Mouse (Mus musculus) limb, embryonic 11.5 days (tissue): ENCODE data around the gene Slc41a1. TPM values are rescaled to one million over a fixed set of nuclear protein-coding genes. Genes with fewer than 3 reads are reported as not detected.

Source experiments
- ATAC-seq: fragments of 200-750 bp; cut with Nextera tagmentation; 2 replicates; pipeline ENCODE4 v1.8.0; 2017; ENCODE audit warnings: low read depth; ENCODE audit not compliant: insufficient number of reproducible peaks, low FRiP score, low TSS enrichment
- DNase-seq: peaks from one replicate; pipeline ENCODE4 v3.0.0-alpha.2; 2015; ENCODE audit warnings: low spot score
- H3K27ac ChIP-seq: fragments of 300-500 bp; sonication (generic); replicated peaks from 2 replicates; pipeline ENCODE4 v1.5.1; 2014; ENCODE audit warnings: low read depth, mild to moderate bottlenecking, low read length
- H3K27me3 ChIP-seq: fragments of 300-500 bp; sonication (generic); 2 replicates; pipeline ENCODE4 v1.6.1; 2014; ENCODE audit warnings: mild to moderate bottlenecking, low read length, mixed read lengths; ENCODE audit not compliant: control insufficient read depth, insufficient read depth
- H3K36me3 ChIP-seq: fragments of 300-500 bp; sonication (generic); 2 replicates; pipeline ENCODE4 v1.6.1; 2014; ENCODE audit warnings: mild to moderate bottlenecking, low read length, moderate library complexity, mixed read lengths; ENCODE audit not compliant: control insufficient read depth, insufficient read depth
- H3K4me1 ChIP-seq: fragments of 300-500 bp; sonication (generic); 2 replicates; pipeline ENCODE4 v1.6.1; 2014; ENCODE audit warnings: low read length, mixed read lengths; ENCODE audit not compliant: control insufficient read depth, insufficient read depth
- H3K4me2 ChIP-seq: fragments of 300-500 bp; sonication (generic); 2 replicates; pipeline ENCODE4 v1.6.1; 2014; ENCODE audit warnings: low read depth, mild to moderate bottlenecking, moderate library complexity; ENCODE audit not compliant: severe bottlenecking
- H3K4me3 ChIP-seq: fragments of 300-500 bp; sonication (generic); 2 replicates; pipeline ENCODE4 v1.5.1; 2014; ENCODE audit warnings: low read depth, low read length
- H3K9ac ChIP-seq: fragments of 300-500 bp; sonication (generic); 2 replicates; pipeline ENCODE4 v1.6.1; 2014; ENCODE audit warnings: mild to moderate bottlenecking, low read length
- H3K9me3 ChIP-seq: fragments of 300-500 bp; sonication (generic); 2 replicates; pipeline ENCODE4 v1.6.1; 2016; ENCODE audit warnings: low read length; ENCODE audit not compliant: control insufficient read depth
- WGBS: fragments of 180-500 bp; shearing (Covaris S2); extraction: QIAGEN DNeasy Blood & Tissue Kit; methylation state at CpG from one replicate; pipeline ENCODE4 v1.1.7; 2014; 5-methylcytosine and 5-hydroxymethylcytosine counted together
- polyA plus RNA-seq: library from polyadenylated mRNA; unstranded; fragments of >200 nt; fragmentation: Nextera tagmentation; extraction: Ambion mirVana; gene quantifications from 2 replicates; pipeline ENCODE4 v1.2.1, GENCODE M21; 2014

Slc41a1 gene
- polyA plus RNA-seq, 1 experiment from 2014 or later: 11.6 TPM

DNA sequence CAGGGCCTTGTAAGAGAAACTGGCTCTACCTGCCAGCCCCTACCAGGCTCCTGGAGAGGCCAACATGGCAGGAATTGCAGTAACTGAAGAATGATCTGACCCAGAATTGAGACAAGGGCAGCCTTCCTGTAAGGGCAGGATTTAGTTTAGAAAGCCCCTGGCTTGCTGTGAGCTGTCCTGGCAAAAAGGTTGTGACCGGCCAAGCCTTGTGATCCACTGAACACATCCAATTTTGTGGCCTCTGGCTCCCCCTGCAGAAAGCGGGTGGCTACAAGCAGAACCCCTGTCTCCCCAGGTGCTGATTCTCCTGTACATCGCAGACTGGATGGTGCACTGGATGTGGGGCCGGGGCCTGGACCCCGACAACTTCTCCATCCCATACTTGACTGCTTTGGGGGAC, 19.0 kb downstream of the Slc41a1 start:
- no peak for ATAC-seq
- WGBS: 74% methylated on average over 5 of the region's 5 CpGs
- Histone ChIP-seq H3K27me3 (no peaks in the 10 kb centered on the region), H3K36me3 (peaks cover 2% of the 10 kb centered on the region; the same call in 1 of the 2 replicates), H3K4me1 (no peaks in the 10 kb centered on the region), H3K4me3 (no peak overlapping the region), H3K9ac (no peak overlapping the region), H3K9me3 (no peaks in the 10 kb centered on the region), H3K27ac (no peak overlapping the region), H3K4me2 (no peak overlapping the region)
- peak; percentile 57 for DNase-seq

DNA sequence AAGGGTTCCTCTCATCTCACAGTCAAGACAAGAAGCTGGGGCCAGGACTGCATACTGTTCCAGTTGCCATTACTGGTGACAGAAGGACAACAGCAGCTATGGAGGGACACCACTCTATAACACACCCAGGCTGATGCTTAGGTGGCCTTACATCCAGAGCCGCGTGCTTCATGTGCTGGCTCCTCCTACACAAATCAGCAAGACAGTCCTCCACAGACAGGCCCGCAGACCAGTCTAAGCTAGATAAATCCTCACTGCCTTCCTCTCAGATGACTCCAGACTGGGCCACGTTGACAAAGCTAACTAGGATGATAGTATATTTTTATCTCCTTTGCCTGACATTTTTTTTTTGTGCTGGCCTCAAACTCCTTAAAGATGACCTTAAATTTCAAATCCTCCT, 34.5 kb downstream of the Slc41a1 start:
- Histone ChIP-seq H3K36me3 (no peaks in the 10 kb centered on the region), H3K9ac (no peak overlapping the region), H3K27ac (no peak overlapping the region), H3K4me3 (no peak overlapping the region), H3K4me2 (no peak overlapping the region), H3K9me3 (no peaks in the 10 kb centered on the region), H3K4me1 (no peaks in the 10 kb centered on the region), H3K27me3 (no peaks in the 10 kb centered on the region)
- ATAC-seq (no peak), DNase-seq (no peak)
- WGBS: 79% methylated on average over 4 of the region's 4 CpGs

DNA sequence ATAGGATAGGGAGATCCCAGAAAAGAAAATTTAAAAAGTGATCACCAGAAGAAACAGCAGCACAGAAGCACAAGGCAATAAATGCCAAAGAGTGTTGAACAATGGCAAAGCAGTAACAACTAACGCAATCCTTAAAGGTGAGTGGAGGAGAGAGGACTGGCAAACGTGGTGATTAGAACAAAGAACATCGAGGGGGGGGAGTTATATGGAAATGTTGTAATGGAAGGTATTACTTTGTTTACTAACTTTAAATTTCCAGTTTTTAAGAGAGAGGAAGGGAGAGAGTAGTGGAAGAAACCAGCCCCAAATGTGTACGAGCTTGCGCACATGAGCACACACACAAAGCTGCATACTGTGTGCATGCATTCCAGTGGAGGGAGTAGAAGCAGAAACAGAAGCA, 38.3 kb downstream of the Slc41a1 start:
- H3K4me1 ChIP-seq: no peaks in the 10 kb centered on the region
- H3K36me3 ChIP-seq: no peaks in the 10 kb centered on the region
- DNase-seq (no peak), ATAC-seq (no peak)
- no peak overlapping the region for H3K4me3 ChIP-seq
- H3K9me3 ChIP-seq: no peaks in the 10 kb centered on the region
- H3K27ac ChIP-seq: no peak overlapping the region
- 0 out of 2 replicates have a peak, but pooled peaks cover 5% of the 10 kb centered on the region for H3K27me3 ChIP-seq
- no peak overlapping the region for H3K9ac ChIP-seq
- WGBS: 79% methylated on average over 5 of the region's 5 CpGs
- no peak overlapping the region for H3K4me2 ChIP-seq

DNA sequence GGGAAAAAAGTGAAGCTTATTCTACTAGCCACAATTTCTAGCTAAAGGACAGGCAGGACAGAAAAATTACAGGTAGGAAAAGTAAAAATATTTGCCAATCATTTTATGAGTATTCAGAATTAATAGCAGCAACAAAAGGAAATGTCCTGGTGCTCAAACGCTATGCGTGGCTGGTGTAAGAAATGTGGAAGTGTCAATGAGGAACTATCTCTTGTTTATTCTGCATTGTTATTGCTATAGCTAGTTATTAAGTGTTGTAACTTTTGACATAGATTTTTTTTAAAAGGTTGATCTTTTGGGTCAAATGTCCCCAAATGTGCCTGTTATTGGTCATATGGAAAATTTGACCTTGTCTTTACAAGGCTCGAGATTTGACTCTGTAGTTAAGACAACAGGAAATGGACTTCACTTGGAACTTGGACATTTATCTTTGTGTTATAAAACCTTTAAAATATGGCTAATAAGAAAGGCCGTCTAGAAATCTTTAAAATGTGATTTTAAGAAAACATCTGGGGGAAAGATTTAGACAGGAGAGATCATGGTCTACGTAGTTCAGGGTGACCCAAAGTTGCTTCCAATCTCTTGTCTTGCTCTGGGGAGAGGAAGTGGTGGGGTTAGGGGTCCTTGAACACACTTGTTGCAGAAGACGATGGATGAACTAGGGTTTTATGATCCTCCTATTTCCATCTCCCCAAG, 39.2 kb downstream of the Slc41a1 start:
- no peak for ATAC-seq
- H3K4me1 ChIP-seq: no peaks in the 10 kb centered on the region
- H3K27me3 ChIP-seq: 0 out of 2 replicates have a peak, but pooled peaks cover 5% of the 10 kb centered on the region
- no peak overlapping the region for H3K4me2 ChIP-seq
- H3K36me3 ChIP-seq: no peaks in the 10 kb centered on the region
- H3K4me3 ChIP-seq: no peak overlapping the region
- H3K9ac ChIP-seq: no peak overlapping the region
- DNase-seq: no peak
- H3K9me3 ChIP-seq: no peaks in the 10 kb centered on the region
- 84% methylated on average over 6 of the region's 6 CpGs for WGBS
- H3K27ac ChIP-seq: no peak overlapping the region

DNA sequence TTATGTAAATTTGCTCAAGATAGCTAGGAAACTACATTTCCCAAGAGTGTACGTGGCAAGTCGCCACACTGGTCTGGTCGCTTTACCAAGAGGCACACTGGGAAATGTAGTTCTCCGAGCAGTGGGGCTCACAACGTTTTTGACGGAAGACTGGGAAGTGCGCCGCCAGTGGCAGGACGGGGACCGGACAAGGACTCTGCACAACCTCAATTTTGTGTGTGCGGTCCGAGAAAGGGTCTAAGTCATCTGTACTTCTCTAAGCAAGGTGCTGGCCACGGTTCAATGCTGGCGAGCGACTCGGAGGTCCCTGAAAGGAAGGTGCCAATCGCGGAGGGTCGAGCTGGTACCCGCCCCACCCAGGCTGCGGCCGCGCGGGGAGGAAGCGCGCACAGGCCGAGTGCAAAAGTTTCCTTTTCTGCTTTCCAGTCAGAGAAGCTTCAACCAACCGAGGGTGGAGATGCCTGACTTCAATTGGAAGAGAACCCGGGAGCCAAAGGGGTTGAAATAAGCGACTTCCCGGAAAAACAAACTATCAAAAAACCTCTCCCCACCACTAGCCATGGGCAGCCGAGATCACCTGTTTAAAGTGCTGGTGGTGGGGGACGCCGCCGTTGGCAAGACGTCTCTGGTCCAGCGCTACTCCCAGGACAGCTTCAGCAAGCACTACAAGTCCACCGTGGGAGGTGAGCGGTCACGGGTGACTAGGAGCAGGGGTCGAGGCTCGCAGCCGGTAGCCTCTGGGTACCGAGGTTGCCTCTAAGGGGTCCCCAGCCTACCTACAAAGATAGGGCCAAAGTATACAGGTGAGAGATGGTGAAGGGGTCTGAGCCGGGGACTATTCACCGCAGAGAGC, 40.0 kb downstream of the Slc41a1 start, which contains the start of gene Rab29:
Gene Rab29, plus strand, starts transcription at position 132 of the 853 bp plus-strand sequence.
- ATAC-seq (peak; percentile 92), DNase-seq (peak; percentile 93)
- Histone ChIP-seq H3K36me3 (no peaks in the 10 kb centered on the region), H3K9me3 (no peaks in the 10 kb centered on the region), H3K9ac (peak within 1 kb of the TSS; percentile 55), H3K4me2 (peak within 1 kb of the TSS; percentile 69), H3K27me3 (0 out of 2 replicates have a peak, but pooled peaks cover 5% of the 10 kb centered on the region), H3K4me1 (no peaks in the 10 kb centered on the region), H3K27ac (no peak within 1 kb of the TSS), H3K4me3 (peak within 1 kb of the TSS; percentile 31)
- 2% methylated on average over 46 of the region's 46 CpGs for WGBS

DNA sequence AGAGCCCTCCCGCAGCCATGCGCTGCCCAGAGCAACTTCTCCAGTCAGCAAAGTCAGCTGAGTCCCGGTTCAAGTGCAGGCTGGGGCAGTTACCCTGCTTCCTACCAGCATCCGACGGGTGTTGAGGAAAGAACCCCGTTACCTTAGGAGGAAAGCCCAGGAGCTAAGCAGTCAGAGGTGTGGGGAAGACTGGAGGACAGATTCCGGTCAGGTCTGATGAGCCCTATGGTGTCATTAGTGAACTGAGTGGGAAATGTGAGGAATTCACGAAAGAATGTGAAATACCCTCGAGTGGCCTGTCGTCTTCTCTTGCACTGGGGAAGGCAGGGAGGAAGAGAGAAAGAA, 40.6 kb downstream of the Slc41a1 start:
- Histone ChIP-seq H3K9me3 (no peaks in the 10 kb centered on the region), H3K9ac (peak overlapping the region; percentile 55), H3K27me3 (0 out of 2 replicates have a peak, but pooled peaks cover 5% of the 10 kb centered on the region), H3K4me3 (peak overlapping the region; percentile 31), H3K27ac (no peak overlapping the region), H3K36me3 (no peaks in the 10 kb centered on the region), H3K4me2 (peak overlapping the region; percentile 69), H3K4me1 (no peaks in the 10 kb centered on the region)
- DNase-seq (no peak), ATAC-seq (no peak)
- 29% methylated on average over 10 of the region's 10 CpGs for WGBS

DNA sequence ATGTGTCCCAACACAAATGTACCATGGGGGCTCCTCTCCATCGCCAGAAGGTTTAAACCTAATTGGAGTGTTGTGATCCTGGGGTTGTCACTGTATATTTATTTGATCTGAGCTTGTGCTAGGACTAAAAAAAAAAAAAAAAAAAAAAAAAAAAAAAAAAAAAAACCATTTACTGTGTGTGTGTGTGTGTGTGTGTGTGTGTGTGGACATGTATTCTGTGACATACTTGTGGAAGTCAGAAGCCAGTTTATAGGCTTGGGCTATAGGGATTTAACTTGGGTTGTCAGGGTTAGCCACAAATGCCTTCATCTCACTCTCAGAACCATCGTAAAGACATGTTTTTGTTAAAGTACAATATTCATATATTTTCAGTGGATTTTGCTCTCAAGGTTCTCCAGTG, 42.3 kb downstream of the Slc41a1 start:
- Histone ChIP-seq H3K4me1 (no peaks in the 10 kb centered on the region), H3K36me3 (no peaks in the 10 kb centered on the region), H3K9me3 (no peaks in the 10 kb centered on the region), H3K4me3 (no peak overlapping the region), H3K27me3 (0 out of 2 replicates have a peak, but pooled peaks cover 5% of the 10 kb centered on the region), H3K4me2 (no peak overlapping the region), H3K9ac (no peak overlapping the region), H3K27ac (no peak overlapping the region)
- no peak for DNase-seq
- 78% methylated on average over 2 of the region's 2 CpGs for WGBS
- no peak for ATAC-seq

DNA sequence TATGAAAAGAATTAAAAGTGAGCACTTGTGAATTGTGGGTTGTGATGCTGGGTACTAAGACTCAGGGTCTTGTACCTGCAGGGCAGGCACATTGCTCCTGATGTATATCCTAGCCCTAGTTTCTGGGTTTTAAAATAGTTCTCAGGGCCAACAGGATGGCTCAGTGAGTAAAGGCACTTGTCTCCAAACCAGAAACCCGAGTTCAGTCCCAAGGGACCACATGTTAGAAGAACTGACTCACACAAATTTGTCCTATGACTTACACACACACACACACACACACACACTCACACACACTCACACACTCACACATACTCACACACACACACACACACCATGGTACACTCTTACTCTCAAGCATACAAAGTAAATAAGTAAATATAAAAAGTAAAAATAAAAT, 45.6 kb downstream of the Slc41a1 start:
- no peak for ATAC-seq
- Histone ChIP-seq H3K4me2 (no peak overlapping the region), H3K36me3 (no peaks in the 10 kb centered on the region), H3K4me3 (no peak overlapping the region), H3K9me3 (no peaks in the 10 kb centered on the region), H3K27ac (no peak overlapping the region), H3K27me3 (0 out of 2 replicates have a peak, but pooled peaks cover 3% of the 10 kb centered on the region), H3K4me1 (no peaks in the 10 kb centered on the region), H3K9ac (no peak overlapping the region)
- no peak for DNase-seq
- WGBS: 72% methylated on average over 1 of the region's 1 CpGs
